Mouse (Mus musculus): ENCODE measurements around the gene Gm49322. TPM values are rescaled to one million over a fixed set of nuclear protein-coding genes. Genes with fewer than 3 reads are reported as not detected.
A peak's percentile ranks its signal among the peaks of the same experiment; 100 is the strongest.

Gm49322 gene
- polyA plus RNA-seq, 1 experiment from 2014 or later, result 6.4 TPM

- Histone ChIP-seq H3K27ac (replicated peaks) (no peak overlapping the region), H3K36me3 (replicated peaks) (peaks cover 85% of the 10 kb centered on the region)
Measured at GRCm38 (mm10) chr10:80608435-80608834, 2.6 kb downstream of the Gm49322 start.

GRCm38 (mm10) chr10:80609269-80609924 is 3.6 kb downstream of the Gm49322 start:
- peaks cover 5% of the 10 kb centered on the region for H3K4me1 ChIP-seq
- no peaks in the 10 kb centered on the region for H3K9me3 ChIP-seq
- no peaks in the 10 kb centered on the region for H3K27me3 ChIP-seq (replicated peaks; ENCODE audit: low read depth, poor library complexity, severe bottlenecking)
- H3K36me3 ChIP-seq (replicated peaks), result peaks cover 94% of the 10 kb centered on the region
- H3K4me3 ChIP-seq, result no peak overlapping the region
- DNase-seq (ENCODE audit: low spot score), result no peak
- no peak overlapping the region for H3K27ac ChIP-seq (replicated peaks)
- WGBS, result 90% methylated on average over 10 of the region's 10 CpGs

More at GRCm38 (mm10) chr10:80608435-80608834, 2.6 kb downstream of the Gm49322 start:
- DNase-seq (ENCODE audit: low spot score), result no peak
- Histone ChIP-seq H3K27me3 (replicated peaks; ENCODE audit: low read depth, poor library complexity, severe bottlenecking) (no peaks in the 10 kb centered on the region), H3K4me3 (no peak overlapping the region), H3K4me1 (peaks cover 15% of the 10 kb centered on the region), H3K9me3 (no peaks in the 10 kb centered on the region)
- WGBS, result 84% methylated on average over 3 of the region's 3 CpGs

GRCm38 (mm10) chr10:80610116-80610785 is 4.4 kb downstream of the Gm49322 start:
- H3K27me3 ChIP-seq (replicated peaks; ENCODE audit: low read depth, poor library complexity, severe bottlenecking), result no peaks in the 10 kb centered on the region
- no peak overlapping the region for H3K4me3 ChIP-seq
- H3K36me3 ChIP-seq (replicated peaks), result peaks cover 95% of the 10 kb centered on the region
- no peaks in the 10 kb centered on the region for H3K4me1 ChIP-seq
- H3K27ac ChIP-seq (replicated peaks), result no peak overlapping the region
- H3K9me3 ChIP-seq, result no peaks in the 10 kb centered on the region
- 92% methylated on average over 9 of the region's 9 CpGs for WGBS
- DNase-seq (ENCODE audit: low spot score), result no peak

- H3K4me3 ChIP-seq, result no peak overlapping the region
- peaks cover 99% of the 10 kb centered on the region for H3K36me3 ChIP-seq (replicated peaks)
Measured at GRCm38 (mm10) chr10:80611024-80611423, 5.2 kb downstream of the Gm49322 start.

GRCm38 (mm10) chr10:80611905-80612304 is 6.1 kb downstream of the Gm49322 start:
- Histone ChIP-seq H3K27me3 (replicated peaks; ENCODE audit: low read depth, poor library complexity, severe bottlenecking) (no peaks in the 10 kb centered on the region), H3K36me3 (replicated peaks) (peaks cover 92% of the 10 kb centered on the region), H3K4me3 (no peak overlapping the region), H3K4me1 (no peaks in the 10 kb centered on the region), H3K27ac (replicated peaks) (no peak overlapping the region), H3K9me3 (no peaks in the 10 kb centered on the region)
- no peak for DNase-seq (ENCODE audit: low spot score)
- WGBS, result 90% methylated on average over 3 of the region's 3 CpGs

More at GRCm38 (mm10) chr10:80611024-80611423, 5.2 kb downstream of the Gm49322 start:
- no peak overlapping the region for H3K27ac ChIP-seq (replicated peaks)
- H3K27me3 ChIP-seq (replicated peaks; ENCODE audit: low read depth, poor library complexity, severe bottlenecking), result no peaks in the 10 kb centered on the region
- no peaks in the 10 kb centered on the region for H3K9me3 ChIP-seq
- no peaks in the 10 kb centered on the region for H3K4me1 ChIP-seq
- peak; percentile 66 for DNase-seq (ENCODE audit: low spot score)
- 76% methylated on average over 4 of the region's 4 CpGs for WGBS

- DNase-seq (ENCODE audit: low spot score), result no peak
- Histone ChIP-seq H3K9me3 (no peaks in the 10 kb centered on the region), H3K4me3 (no peak overlapping the region), H3K27ac (replicated peaks) (no peak overlapping the region), H3K4me1 (no peaks in the 10 kb centered on the region), H3K27me3 (replicated peaks; ENCODE audit: low read depth, poor library complexity, severe bottlenecking) (no peaks in the 10 kb centered on the region), H3K36me3 (replicated peaks) (peaks cover 73% of the 10 kb centered on the region)
- 80% methylated on average over 3 of the region's 3 CpGs for WGBS
Measured at GRCm38 (mm10) chr10:80613821-80614220, 8.0 kb downstream of the Gm49322 start.

GRCm38 (mm10) chr10:80614351-80614750 is 8.5 kb downstream of the Gm49322 start:
- Histone ChIP-seq H3K36me3 (replicated peaks) (peaks cover 68% of the 10 kb centered on the region), H3K27ac (replicated peaks) (no peak overlapping the region), H3K9me3 (no peaks in the 10 kb centered on the region), H3K4me3 (peak overlapping the region; percentile 11; the same call in 1 of the 2 replicates), H3K4me1 (no peaks in the 10 kb centered on the region), H3K27me3 (replicated peaks; ENCODE audit: low read depth, poor library complexity, severe bottlenecking) (no peaks in the 10 kb centered on the region)
- 86% methylated on average over 6 of the region's 6 CpGs for WGBS
- DNase-seq (ENCODE audit: low spot score), result no peak

GRCm38 (mm10) chr10:80618181-80618580 is 12.4 kb downstream of the Gm49322 start:
- no peak overlapping the region for H3K4me3 ChIP-seq
- H3K9me3 ChIP-seq, result no peaks in the 10 kb centered on the region
- no peak overlapping the region for H3K27ac ChIP-seq (replicated peaks)
- peaks cover 18% of the 10 kb centered on the region for H3K4me1 ChIP-seq
- peaks cover 30% of the 10 kb centered on the region for H3K36me3 ChIP-seq (replicated peaks)
- DNase-seq (ENCODE audit: low spot score), result no peak
- WGBS, result 77% methylated on average over 9 of the region's 9 CpGs
- H3K27me3 ChIP-seq (replicated peaks; ENCODE audit: low read depth, poor library complexity, severe bottlenecking), result no peaks in the 10 kb centered on the region

GRCm38 (mm10) chr10:80619465-80620244 is 13.8 kb downstream of the Gm49322 start:
- no peaks in the 10 kb centered on the region for H3K27me3 ChIP-seq (replicated peaks; ENCODE audit: low read depth, poor library complexity, severe bottlenecking)
- peak overlapping the region; percentile 14; the same call in 1 of the 2 replicates for H3K4me3 ChIP-seq
- H3K4me1 ChIP-seq, result peaks cover 33% of the 10 kb centered on the region
- 32% methylated on average over 8 of the region's 8 CpGs for WGBS
- H3K27ac ChIP-seq (replicated peaks), result peak overlapping the region; percentile 40; the same call in 1 of the 2 replicates
- H3K9me3 ChIP-seq, result no peaks in the 10 kb centered on the region
- peaks cover 15% of the 10 kb centered on the region for H3K36me3 ChIP-seq (replicated peaks)
- no peak for DNase-seq (ENCODE audit: low spot score)

GRCm38 (mm10) chr10:80620365-80620764 is 14.5 kb downstream of the Gm49322 start:
- no peak for DNase-seq (ENCODE audit: low spot score)
- peaks cover 15% of the 10 kb centered on the region for H3K36me3 ChIP-seq (replicated peaks)
- peak overlapping the region; percentile 14; the same call in 1 of the 2 replicates for H3K4me3 ChIP-seq
- H3K27me3 ChIP-seq (replicated peaks; ENCODE audit: low read depth, poor library complexity, severe bottlenecking), result no peaks in the 10 kb centered on the region
- H3K4me1 ChIP-seq, result peaks cover 40% of the 10 kb centered on the region
- H3K9me3 ChIP-seq, result no peaks in the 10 kb centered on the region
- peak overlapping the region; percentile 40; the same call in 1 of the 2 replicates for H3K27ac ChIP-seq (replicated peaks)
- WGBS, result 84% methylated on average over 9 of the region's 9 CpGs

GRCm38 (mm10) chr10:80620796-80621689 is 15.2 kb downstream of the Gm49322 start:
- H3K36me3 ChIP-seq (replicated peaks), result peaks cover 15% of the 10 kb centered on the region
- no peaks in the 10 kb centered on the region for H3K9me3 ChIP-seq
- H3K4me1 ChIP-seq, result peaks cover 46% of the 10 kb centered on the region
- no peaks in the 10 kb centered on the region for H3K27me3 ChIP-seq (replicated peaks; ENCODE audit: low read depth, poor library complexity, severe bottlenecking)
- H3K4me3 ChIP-seq, result peak overlapping the region; percentile 90
- 63% methylated on average over 16 of the region's 16 CpGs for WGBS
- no peak for DNase-seq (ENCODE audit: low spot score)
- peak overlapping the region; percentile 96 for H3K27ac ChIP-seq (replicated peaks)

GRCm38 (mm10) chr10:80621690-80621939 is 15.8 kb downstream of the Gm49322 start:
- peak overlapping the region; percentile 90 for H3K4me3 ChIP-seq
- 4% methylated on average over 9 of the region's 9 CpGs for WGBS
- H3K27me3 ChIP-seq (replicated peaks; ENCODE audit: low read depth, poor library complexity, severe bottlenecking), result no peaks in the 10 kb centered on the region
- H3K9me3 ChIP-seq, result no peaks in the 10 kb centered on the region
- H3K36me3 ChIP-seq (replicated peaks), result peaks cover 20% of the 10 kb centered on the region
- peak overlapping the region; percentile 96 for H3K27ac ChIP-seq (replicated peaks)
- peaks cover 51% of the 10 kb centered on the region for H3K4me1 ChIP-seq
- no peak for DNase-seq (ENCODE audit: low spot score)

All from embryonic facial prominence, embryonic 10.5 days (tissue).